Mouse (Mus musculus) kidney, adult 2 months (tissue): ENCODE measurements around the gene Fam124a.

ENCODE experiments used
- CTCF ChIP-seq: fragments of 200-500 bp; conservative IDR thresholded peaks from 2 replicates; pipeline ENCODE4 v1.5.1; 2011; ENCODE audit warnings: low read depth, mild to moderate bottlenecking, control low read depth, low read length, moderate library complexity, mixed read lengths; ENCODE audit not compliant: insufficient read depth, insufficient read length
- POLR2A ChIP-seq: fragments of 200-500 bp; IDR thresholded peaks from one replicate; pipeline ENCODE4 v1.6.1; 2011; ENCODE audit warnings: low read depth, low read length, control low read depth

DNA sequence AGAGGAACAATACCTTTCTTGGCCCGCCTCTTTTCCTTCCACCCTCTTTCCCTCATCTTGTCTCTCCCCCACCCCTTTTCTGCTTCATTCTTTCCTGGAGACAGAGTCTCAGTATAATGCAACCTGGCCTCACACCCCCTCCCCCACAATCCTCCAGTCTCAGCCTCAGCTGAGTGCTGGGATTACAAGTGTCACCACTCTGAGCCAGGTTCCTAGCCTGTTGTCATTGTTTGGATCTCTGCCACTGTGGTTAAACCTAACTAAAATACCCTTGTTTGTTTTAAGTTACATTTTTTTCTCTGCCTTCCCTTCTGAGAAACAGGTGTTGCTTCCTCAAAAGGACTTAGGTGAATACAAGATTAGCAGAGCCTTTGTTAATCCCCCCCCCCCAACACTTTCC is 42.7 kb upstream of the Fam124a start:
- TF ChIP-seq CTCF, result no peak
- TF ChIP-seq POLR2A, result no peak
